Mouse (Mus musculus): ENCODE measurements around the gene Dcun1d3.

GRCm38 (mm10) chr7:119872204-119872603 lies 23.9 kb downstream of the Dcun1d3 start:
- no peak for TF ChIP-seq CTCF (IDR thresholded peaks at IDR 0.05; ENCODE audit: low read depth)
- TF ChIP-seq EP300 (IDR thresholded peaks at IDR 0.05; ENCODE audit: low read depth), result no peak

Measured in liver, postnatal 0 days (tissue).